Mouse (Mus musculus) C2C12 (cell line): ENCODE data around the gene Magea10.

Source experiments
- CEBPB ChIP-seq: IDR thresholded peaks from one replicate; pipeline ENCODE4 v1.6.1; 2011; ENCODE audit warnings: low read depth, mild to moderate bottlenecking, control low read depth, moderate library complexity
- CTCF ChIP-seq: IDR thresholded peaks from one replicate; pipeline ENCODE4 v1.5.1; 2011; ENCODE audit not compliant: control insufficient read depth, insufficient read depth, insufficient read length
- FOSL1 ChIP-seq: IDR thresholded peaks from one replicate; pipeline ENCODE4 v1.8.0; 2011; ENCODE audit warnings: mild to moderate bottlenecking, low read length; ENCODE audit not compliant: poor library complexity, insufficient read depth, severe bottlenecking
- MAX ChIP-seq: IDR thresholded peaks from one replicate; pipeline ENCODE4 v1.6.1; 2011; ENCODE audit warnings: mild to moderate bottlenecking, control low read depth
- USF1 ChIP-seq: IDR thresholded peaks from one replicate; pipeline ENCODE4 v1.6.1; 2011; ENCODE audit warnings: low read depth, mild to moderate bottlenecking, control low read depth, moderate library complexity

- TF ChIP-seq MAX (no peak), CTCF (no peak), FOSL1 (no peak), CEBPB (no peak), USF1 (no peak)
These were observed 4.7 kb downstream of the Magea10 start for GRCm38 (mm10) chrX:72381972-72382371.
